Mouse (Mus musculus): ENCODE measurements at regions not wholly inside any gene's neighbourhood (a gene's known extent, or its start where the extent isn't known, plus 50 kb on each side); places are given as distances from the start of the nearest gene placed in this dataset.
A peak's percentile ranks its signal among the peaks of the same experiment; 100 is the strongest.
"Not testable (repeated sequence)": the region's sequence is repeated elsewhere in the genome, so short reads cannot be mapped to it uniquely, and the experiment has no call there.

GRCm38 (mm10) chr15:5841369-5842149, 458.0 kb upstream of the Dab2 start:
- ATAC-seq; H3K4me1 ChIP-seq (replicated peaks); H3K9ac ChIP-seq; H3K27me3 ChIP-seq (replicated peaks); H3K4me2 ChIP-seq (replicated peaks); H3K27ac ChIP-seq; H3K4me3 ChIP-seq (replicated peaks); H3K36me3 ChIP-seq; H3K9me3 ChIP-seq: not testable (repeated sequence)
- WGBS = 88% methylated on average over 15 of the region's 15 CpGs

- no peak overlapping the region for H3K4me2 ChIP-seq (replicated peaks)
- no peaks in the 10 kb centered on the region for H3K9me3 ChIP-seq
- no peaks in the 10 kb centered on the region for H3K4me1 ChIP-seq (replicated peaks)
- no peak overlapping the region for H3K27ac ChIP-seq
- no peaks in the 10 kb centered on the region for H3K27me3 ChIP-seq (replicated peaks)
- ATAC-seq = no peak
- no peaks in the 10 kb centered on the region for H3K36me3 ChIP-seq
- no peak overlapping the region for H3K9ac ChIP-seq
- 82% methylated on average over 5 of the region's 5 CpGs for WGBS
- no peak overlapping the region for H3K4me3 ChIP-seq (replicated peaks)
These were observed 453.0 kb upstream of the Dab2 start for GRCm38 (mm10) chr15:5846571-5846970.

- Histone ChIP-seq H3K9me3 (no peaks in the 10 kb centered on the region), H3K4me2 (replicated peaks) (no peak overlapping the region), H3K27me3 (replicated peaks) (no peaks in the 10 kb centered on the region), H3K36me3 (no peaks in the 10 kb centered on the region), H3K27ac (no peak overlapping the region), H3K4me1 (replicated peaks) (no peaks in the 10 kb centered on the region), H3K9ac (no peak overlapping the region), H3K4me3 (replicated peaks) (no peak overlapping the region)
- ATAC-seq = no peak
- WGBS = 94% methylated on average over 3 of the region's 3 CpGs
These were observed 452.0 kb upstream of the Dab2 start for GRCm38 (mm10) chr15:5847413-5848100.

GRCm38 (mm10) chr15:5852523-5852922, 447.1 kb upstream of the Dab2 start:
- Histone ChIP-seq H3K27ac (no peak overlapping the region), H3K27me3 (replicated peaks) (no peaks in the 10 kb centered on the region), H3K4me1 (replicated peaks) (no peaks in the 10 kb centered on the region), H3K9me3 (no peaks in the 10 kb centered on the region), H3K4me3 (replicated peaks) (no peak overlapping the region), H3K36me3 (no peaks in the 10 kb centered on the region), H3K9ac (no peak overlapping the region), H3K4me2 (replicated peaks) (no peak overlapping the region)
- ATAC-seq = no peak
- WGBS = 66% methylated on average over 3 of the region's 3 CpGs

GRCm38 (mm10) chr15:5869289-5869688, 430.3 kb upstream of the Dab2 start:
- ATAC-seq = no peak
- 28% methylated on average over 12 of the region's 12 CpGs for WGBS
- Histone ChIP-seq H3K4me2 (replicated peaks) (no peak overlapping the region), H3K9ac (no peak overlapping the region), H3K36me3 (no peaks in the 10 kb centered on the region), H3K9me3 (no peaks in the 10 kb centered on the region), H3K4me1 (replicated peaks) (no peaks in the 10 kb centered on the region), H3K27ac (no peak overlapping the region), H3K27me3 (replicated peaks) (no peaks in the 10 kb centered on the region), H3K4me3 (replicated peaks) (no peak overlapping the region)

- no peak overlapping the region for H3K9ac ChIP-seq
- H3K27ac ChIP-seq = no peak overlapping the region
- H3K4me1 ChIP-seq (replicated peaks) = no peaks in the 10 kb centered on the region
- WGBS = 76% methylated on average over 2 of the region's 2 CpGs
- no peaks in the 10 kb centered on the region for H3K36me3 ChIP-seq
- H3K4me2 ChIP-seq (replicated peaks) = no peak overlapping the region
- ATAC-seq = no peak
- H3K9me3 ChIP-seq = no peaks in the 10 kb centered on the region
- H3K27me3 ChIP-seq (replicated peaks) = no peaks in the 10 kb centered on the region
- no peak overlapping the region for H3K4me3 ChIP-seq (replicated peaks)
These were observed 429.7 kb upstream of the Dab2 start for GRCm38 (mm10) chr15:5869866-5870265.

- Histone ChIP-seq H3K4me1 (replicated peaks) (no peaks in the 10 kb centered on the region), H3K27ac (no peak overlapping the region), H3K36me3 (no peaks in the 10 kb centered on the region), H3K9me3 (no peaks in the 10 kb centered on the region), H3K4me2 (replicated peaks) (no peak overlapping the region), H3K9ac (no peak overlapping the region), H3K4me3 (replicated peaks) (no peak overlapping the region), H3K27me3 (replicated peaks) (no peaks in the 10 kb centered on the region)
- 83% methylated on average over 3 of the region's 3 CpGs for WGBS
- ATAC-seq = no peak
These were observed 427.5 kb upstream of the Dab2 start for GRCm38 (mm10) chr15:5872042-5872441.

- WGBS = 89% methylated on average over 5 of the region's 5 CpGs
- no peaks in the 10 kb centered on the region for H3K4me1 ChIP-seq (replicated peaks)
These were observed 421.8 kb upstream of the Dab2 start for GRCm38 (mm10) chr15:5877749-5878148.

GRCm38 (mm10) chr15:5891188-5891587, 408.4 kb upstream of the Dab2 start:
- Histone ChIP-seq H3K4me1 (replicated peaks) (no peaks in the 10 kb centered on the region), H3K36me3 (no peaks in the 10 kb centered on the region), H3K4me2 (replicated peaks) (no peak overlapping the region), H3K27me3 (replicated peaks) (no peaks in the 10 kb centered on the region), H3K9me3 (no peaks in the 10 kb centered on the region), H3K4me3 (replicated peaks) (no peak overlapping the region), H3K27ac (no peak overlapping the region), H3K9ac (no peak overlapping the region)
- 84% methylated on average over 3 of the region's 3 CpGs for WGBS
- ATAC-seq = no peak

More at GRCm38 (mm10) chr15:5877749-5878148, 421.8 kb upstream of the Dab2 start:
- H3K4me2 ChIP-seq (replicated peaks) = no peak overlapping the region
- no peaks in the 10 kb centered on the region for H3K27me3 ChIP-seq (replicated peaks)
- H3K9me3 ChIP-seq = no peaks in the 10 kb centered on the region
- H3K36me3 ChIP-seq = no peaks in the 10 kb centered on the region
- no peak for ATAC-seq
- no peak overlapping the region for H3K4me3 ChIP-seq (replicated peaks)
- H3K27ac ChIP-seq = no peak overlapping the region
- H3K9ac ChIP-seq = no peak overlapping the region

- no peak overlapping the region for H3K27ac ChIP-seq
- H3K4me1 ChIP-seq (replicated peaks) = no peaks in the 10 kb centered on the region
- H3K27me3 ChIP-seq (replicated peaks) = no peaks in the 10 kb centered on the region
- WGBS = 41% methylated on average over 3 of the region's 3 CpGs
- no peak overlapping the region for H3K4me2 ChIP-seq (replicated peaks)
- H3K36me3 ChIP-seq = no peaks in the 10 kb centered on the region
- H3K9ac ChIP-seq = no peak overlapping the region
- H3K4me3 ChIP-seq (replicated peaks) = no peak overlapping the region
- no peaks in the 10 kb centered on the region for H3K9me3 ChIP-seq
- ATAC-seq = no peak
These were observed 407.6 kb upstream of the Dab2 start for GRCm38 (mm10) chr15:5892034-5892433.

- not testable (repeated sequence) for H3K4me3 ChIP-seq (replicated peaks); H3K9ac ChIP-seq; H3K27me3 ChIP-seq (replicated peaks); H3K9me3 ChIP-seq; ATAC-seq; H3K27ac ChIP-seq; H3K36me3 ChIP-seq; H3K4me2 ChIP-seq (replicated peaks); H3K4me1 ChIP-seq (replicated peaks)
- 90% methylated on average over 5 of the region's 5 CpGs for WGBS
These were observed 403.7 kb upstream of the Dab2 start for GRCm38 (mm10) chr15:5895688-5896470.

- H3K4me3 ChIP-seq (replicated peaks) = no peak overlapping the region
- no peak overlapping the region for H3K4me2 ChIP-seq (replicated peaks)
- H3K9me3 ChIP-seq = no peaks in the 10 kb centered on the region
- H3K9ac ChIP-seq = no peak overlapping the region
- H3K4me1 ChIP-seq (replicated peaks) = no peaks in the 10 kb centered on the region
- H3K36me3 ChIP-seq = no peaks in the 10 kb centered on the region
- H3K27ac ChIP-seq = no peak overlapping the region
- WGBS = 3% methylated on average over 2 of the region's 2 CpGs
- 0 out of 2 replicates have a peak, but pooled peaks have one; percentile 36 for ATAC-seq
- H3K27me3 ChIP-seq (replicated peaks) = no peaks in the 10 kb centered on the region
These were observed 384.3 kb upstream of the Dab2 start for GRCm38 (mm10) chr15:5915261-5915660.

All from intestine, embryonic 15.5 days (tissue).